Mouse (Mus musculus) cerebellum, adult 2 months (tissue): ENCODE measurements around the gene Rpl7a. TPM values are rescaled to one million over a fixed set of nuclear protein-coding genes. Genes with fewer than 3 reads are reported as not detected.
A peak's percentile ranks its signal among the peaks of the same experiment; 100 is the strongest.

ENCODE experiments used
- DNase-seq, 2 experiments: peaks; one replicate each; pipeline ENCODE4 v3.0.0; 2021
- H3K27ac ChIP-seq: fragments of 200-500 bp; 2 replicates; pipeline ENCODE4 v1.5.1; 2012; ENCODE audit warnings: low read length, control low read depth, inconsistent platforms; ENCODE audit not compliant: insufficient read depth
- H3K27me3 ChIP-seq: fragments of 200-500 bp; 2 replicates; pipeline ENCODE4 v1.6.1; 2012; ENCODE audit warnings: inconsistent platforms, mild to moderate bottlenecking, low read length, moderate library complexity; ENCODE audit not compliant: control insufficient read depth, insufficient read depth
- H3K4me1 ChIP-seq: fragments of 200-500 bp; 2 replicates; pipeline ENCODE4 v1.6.1; 2011; ENCODE audit warnings: low read length; ENCODE audit not compliant: control insufficient read depth, insufficient read depth
- H3K4me3 ChIP-seq: fragments of 200-500 bp; replicated peaks from 2 replicates; pipeline ENCODE3; 2011; ENCODE audit warnings: mild to moderate bottlenecking, low read depth, low read length, control low read depth; ENCODE audit not compliant: insufficient read depth
- CTCF ChIP-seq: fragments of 200-500 bp; IDR thresholded peaks from 2 replicates; pipeline ENCODE4 v1.5.1; 2011; ENCODE audit warnings: low read depth, mild to moderate bottlenecking, control low read depth, low read length, moderate library complexity, borderline replicate concordance; ENCODE audit not compliant: insufficient read depth
- POLR2A ChIP-seq: fragments of 200-500 bp; IDR thresholded peaks from 2 replicates; pipeline ENCODE4 v1.6.1; 2011; ENCODE audit warnings: low read length, control low read depth, borderline replicate concordance; ENCODE audit not compliant: insufficient read depth
- WGBS: fragments of 180-500 bp; shearing (Covaris S2); methylation state at CpG from one replicate; pipeline ENCODE4 v1.1.7; 2018; 5-methylcytosine and 5-hydroxymethylcytosine counted together
- polyA plus RNA-seq: library from polyadenylated mRNA; depleted of rRNA; stranded (reverse); fragments of >200 nt; gene quantifications from 2 replicates; pipeline ENCODE4 v1.2.3, GENCODE M21; 2012

Rpl7a gene
- polyA plus RNA-seq, 1 experiment = 670 TPM

DNA sequence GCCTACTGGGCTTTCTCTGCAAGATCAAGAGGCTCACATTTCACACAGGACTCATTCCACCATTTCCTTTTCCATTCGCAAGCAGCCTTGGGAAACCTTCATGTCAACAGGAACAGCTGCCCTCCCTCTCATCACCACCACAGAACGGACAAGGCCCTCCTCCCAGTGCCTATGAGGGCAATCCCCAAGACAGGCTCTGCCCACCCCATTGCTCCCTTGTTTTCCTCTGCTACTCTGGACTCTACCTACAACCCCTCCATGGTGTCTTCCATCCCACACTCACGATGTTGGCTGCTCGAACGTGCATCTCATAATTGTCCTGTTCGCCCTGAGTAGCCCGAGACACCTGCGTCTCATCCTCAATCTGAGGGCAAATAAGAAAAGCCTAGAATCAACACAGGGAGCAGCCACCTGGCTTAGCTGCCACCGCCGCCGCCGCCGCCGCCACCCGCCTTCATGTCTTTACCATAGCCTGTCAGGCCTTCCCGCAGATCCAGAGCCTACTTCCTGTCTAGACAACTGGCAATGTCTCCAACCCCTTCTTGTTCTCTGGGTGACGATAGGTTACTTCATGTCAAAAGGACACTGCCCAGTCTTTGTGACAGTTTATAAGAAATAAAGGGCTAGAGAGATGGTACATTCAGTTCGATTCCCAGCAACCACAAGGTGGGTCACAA, 1.7 kb upstream of the Rpl7a start:
- Histone ChIP-seq H3K27ac (no peak overlapping the region), H3K4me1 (peaks cover 8% of the 10 kb centered on the region), H3K4me3 (no peak overlapping the region), H3K27me3 (no peaks in the 10 kb centered on the region)
- 80% methylated on average over 18 of the region's 18 CpGs for WGBS
- DNase-seq = no peak
- TF ChIP-seq POLR2A (no peak), CTCF (no peak)

DNA sequence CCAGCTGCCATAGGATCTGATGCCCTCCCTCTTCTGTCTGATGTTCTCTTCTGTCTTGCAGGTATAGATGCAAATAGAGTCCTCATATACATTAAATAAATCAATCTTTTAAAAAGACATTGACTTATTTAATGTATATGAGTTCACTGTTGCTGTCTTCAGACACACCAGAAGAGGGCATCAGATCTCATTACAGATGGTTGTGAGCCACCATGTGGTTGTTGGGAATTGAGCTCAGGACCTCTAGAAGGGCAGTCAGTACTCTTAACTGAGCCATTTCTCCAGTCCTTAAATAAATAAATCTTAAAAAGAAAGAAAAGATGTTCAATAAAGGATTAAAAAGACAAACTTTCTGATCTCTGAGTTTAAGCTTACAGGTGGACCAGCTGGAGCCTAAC, 1.2 kb upstream of the Rpl7a start:
- no peaks in the 10 kb centered on the region for H3K27me3 ChIP-seq
- no peak overlapping the region for H3K27ac ChIP-seq
- peaks cover 6% of the 10 kb centered on the region for H3K4me1 ChIP-seq
- TF ChIP-seq POLR2A (no peak), CTCF (no peak)
- DNase-seq = no peak
- H3K4me3 ChIP-seq = peak overlapping the region; percentile 30

DNA sequence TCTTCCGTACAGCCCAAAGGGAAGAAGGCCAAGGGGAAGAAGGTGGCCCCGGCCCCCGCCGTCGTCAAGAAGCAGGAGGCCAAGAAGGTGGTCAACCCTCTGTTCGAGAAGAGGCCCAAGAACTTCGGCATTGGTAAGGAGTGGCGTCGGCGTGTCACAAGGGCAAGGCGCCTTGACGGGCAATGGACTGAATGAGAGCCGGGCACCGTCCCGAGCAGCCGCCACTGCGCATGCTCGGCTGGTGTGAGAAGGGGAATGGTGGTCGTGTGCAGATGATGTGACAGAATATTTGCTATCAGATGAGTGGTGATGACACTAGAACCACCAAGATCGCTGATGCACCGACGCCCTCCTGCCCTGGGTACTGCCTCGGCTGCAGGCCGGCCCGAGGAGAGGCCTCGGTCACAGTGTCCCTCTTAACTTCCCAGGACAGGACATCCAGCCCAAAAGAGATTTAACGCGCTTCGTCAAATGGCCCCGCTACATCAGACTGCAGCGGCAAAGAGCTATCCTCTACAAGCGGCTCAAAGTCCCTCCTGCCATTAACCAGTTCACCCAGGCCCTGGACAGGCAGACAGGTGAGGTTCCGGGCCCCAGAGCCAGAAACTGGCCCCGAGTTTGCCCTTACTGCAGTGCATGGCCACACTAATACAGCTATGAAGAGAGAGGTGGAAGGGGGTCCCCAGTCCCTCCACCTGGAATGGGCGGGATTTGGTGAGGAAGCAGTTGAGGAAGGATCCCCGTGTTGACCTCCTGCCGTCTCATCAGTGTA, 616 bp downstream of the Rpl7a start:
- under 1% methylated on average over 37 of the region's 37 CpGs for WGBS
- DNase-seq = no peak

DNA sequence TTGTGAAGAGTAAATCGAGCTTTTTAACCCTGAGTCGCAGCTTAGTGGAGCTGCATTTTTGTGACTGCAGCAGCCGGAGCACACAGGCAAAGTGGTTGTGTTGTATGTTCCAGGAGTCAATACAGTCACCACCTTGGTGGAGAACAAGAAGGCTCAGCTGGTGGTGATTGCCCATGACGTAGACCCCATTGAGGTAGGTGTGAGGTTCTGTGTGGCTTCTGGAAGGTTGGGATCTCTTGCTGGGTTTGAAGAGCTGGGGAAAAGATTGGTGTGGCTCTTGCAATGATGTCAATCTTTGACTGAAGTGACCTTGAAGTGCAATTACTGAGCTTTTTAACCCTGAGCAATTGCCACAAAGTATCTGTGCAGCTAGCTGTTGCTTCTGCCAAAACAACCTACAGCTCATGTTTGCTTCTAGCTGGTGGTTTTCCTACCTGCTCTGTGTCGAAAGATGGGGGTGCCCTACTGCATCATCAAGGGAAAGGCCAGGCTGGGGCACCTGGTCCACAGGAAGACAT, 1.7 kb downstream of the Rpl7a start:
- Histone ChIP-seq H3K27ac (no peak overlapping the region), H3K4me1 (peaks cover 10% of the 10 kb centered on the region), H3K4me3 (no peak overlapping the region), H3K27me3 (no peaks in the 10 kb centered on the region)
- no peak for DNase-seq
- WGBS = 52% methylated on average over 5 of the region's 5 CpGs
- TF ChIP-seq CTCF = no peak
- no peak for TF ChIP-seq POLR2A

More for the DNA sequence above, 616 bp downstream of the Rpl7a start:
- H3K4me3 ChIP-seq = peak overlapping the region; percentile 74
- H3K27me3 ChIP-seq = no peaks in the 10 kb centered on the region
- H3K4me1 ChIP-seq = peaks cover 6% of the 10 kb centered on the region
- TF ChIP-seq CTCF = no peak
- no peak for TF ChIP-seq POLR2A
- H3K27ac ChIP-seq = peak overlapping the region; percentile 42

DNA sequence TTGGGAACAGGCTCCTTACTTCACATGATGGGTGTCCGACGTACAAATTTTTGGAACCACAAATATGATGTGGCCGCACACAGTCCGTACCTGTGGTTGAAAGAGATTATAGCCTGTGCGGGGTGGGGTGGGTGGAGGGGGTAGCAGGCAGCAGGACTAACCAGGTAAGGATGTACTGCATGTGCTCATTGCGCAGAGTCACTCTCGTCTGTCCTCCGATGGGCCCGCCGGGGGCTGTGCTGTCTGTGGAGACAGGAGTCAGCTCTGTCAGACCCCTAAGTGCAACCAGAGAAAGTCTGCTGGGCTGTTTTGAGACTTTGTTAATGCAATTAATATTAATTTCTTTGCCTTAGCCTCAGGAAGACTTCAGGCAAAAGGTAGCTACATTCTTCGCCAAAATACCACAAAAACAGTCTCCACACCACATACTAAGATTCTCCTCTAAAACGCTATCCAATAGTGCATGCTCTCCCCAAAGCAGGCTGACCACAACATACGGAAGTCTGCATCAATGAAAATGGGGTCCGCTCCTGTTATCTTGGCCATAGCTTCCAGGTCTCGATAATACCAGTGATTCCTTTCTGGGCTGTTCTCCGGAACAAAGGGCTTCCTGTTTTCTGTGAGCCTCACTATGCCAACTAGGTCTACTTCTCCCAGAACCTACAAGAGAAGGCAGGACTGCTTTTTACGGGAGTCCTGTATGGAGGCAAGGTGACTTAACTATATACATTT, 3.0 kb downstream of the Rpl7a start:
- TF ChIP-seq POLR2A = no peak
- 80% methylated on average over 17 of the region's 17 CpGs for WGBS
- peaks cover 15% of the 10 kb centered on the region for H3K4me1 ChIP-seq

DNA sequence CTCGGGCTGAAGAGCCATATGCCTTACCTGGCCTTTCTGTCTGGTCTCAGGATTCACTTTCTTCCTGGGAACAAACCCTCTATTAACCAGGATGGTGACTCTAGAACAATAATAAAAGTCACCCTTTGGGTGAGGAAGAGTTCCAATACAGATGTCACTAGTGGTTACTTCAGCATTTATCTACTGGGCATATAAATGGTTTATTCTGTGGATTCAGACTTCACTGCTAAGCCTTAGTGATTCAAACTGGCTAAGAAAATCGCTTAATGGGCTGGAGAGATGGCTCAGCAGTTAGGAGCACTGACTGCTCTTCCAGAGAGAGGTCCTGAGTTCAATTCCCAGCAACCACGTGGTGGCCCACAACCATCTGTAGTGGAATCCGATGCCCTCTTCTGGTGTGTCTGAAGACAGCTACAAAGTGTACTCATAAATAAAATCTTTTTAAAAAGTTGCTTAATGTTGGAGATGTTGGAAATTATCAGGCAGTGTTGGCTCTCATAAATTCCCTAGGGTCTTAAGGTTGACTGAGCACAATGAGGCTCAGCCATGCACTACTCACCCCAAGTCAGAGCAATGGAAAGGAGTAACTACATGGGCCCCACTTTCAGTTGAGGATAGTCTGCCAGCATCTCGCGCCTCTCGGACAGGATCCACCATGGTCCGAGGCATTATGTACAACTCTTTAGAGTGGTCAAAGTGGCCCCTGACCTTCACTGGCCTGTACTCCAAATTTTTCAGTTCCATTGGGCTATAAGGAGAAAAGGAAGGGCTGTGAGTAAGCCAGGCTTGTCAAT, 3.8 kb downstream of the Rpl7a start:
- H3K4me3 ChIP-seq = no peak overlapping the region
- H3K27ac ChIP-seq = no peak overlapping the region
- no peaks in the 10 kb centered on the region for H3K27me3 ChIP-seq
- WGBS = 53% methylated on average over 8 of the region's 8 CpGs
- peaks cover 12% of the 10 kb centered on the region for H3K4me1 ChIP-seq
- TF ChIP-seq CTCF (no peak), POLR2A (no peak)
- DNase-seq = no peak

More for the DNA sequence above, 3.0 kb downstream of the Rpl7a start:
- no peak overlapping the region for H3K4me3 ChIP-seq
- no peaks in the 10 kb centered on the region for H3K27me3 ChIP-seq
- no peak overlapping the region for H3K27ac ChIP-seq
- DNase-seq = no peak
